Mouse (Mus musculus) erythroblast, adult 5-6 weeks (primary cell): Measurements from ENCODE around the gene Gm9045. TPM values are rescaled to one million over a fixed set of nuclear protein-coding genes. Genes with fewer than 3 reads are reported as not detected.
"Not testable (repeated sequence)": the region's sequence is repeated elsewhere in the genome, so short reads cannot be mapped to it uniquely, and the experiment has no call there.

ENCODE experiments used
- ATAC-seq: replicated peaks from 2 replicates; pipeline ENCODE4 v1.8.0; 2016; ENCODE audit warnings: moderate number of reproducible peaks, mild to moderate bottlenecking, moderate TSS enrichment, inconsistent platforms; ENCODE audit not compliant: poor library complexity, low FRiP score, severe bottlenecking
- total RNA-seq, 2 experiments: library from RNA; stranded (forward) in 1 of 2; stranded (reverse) in 1 of 2; fragments of 150-400 nt in 1 of 2; fragments of 200-764, 138-1000 nt in 1 of 2; gene quantifications; 2 replicates each; pipeline versions ENCODE4 v1.2.3 to v1.2.4; 2015 to 2017; ENCODE audit warnings: low replicate concordance in 2 of 2

The Gm9045 gene
- not detected in 2 replicates for total RNA-seq (2015; ENCODE audit: low replicate concordance)
- total RNA-seq (2017; ENCODE audit: low replicate concordance): 0.26 TPM in 1 of 2 replicates, not detected in the other

DNA sequence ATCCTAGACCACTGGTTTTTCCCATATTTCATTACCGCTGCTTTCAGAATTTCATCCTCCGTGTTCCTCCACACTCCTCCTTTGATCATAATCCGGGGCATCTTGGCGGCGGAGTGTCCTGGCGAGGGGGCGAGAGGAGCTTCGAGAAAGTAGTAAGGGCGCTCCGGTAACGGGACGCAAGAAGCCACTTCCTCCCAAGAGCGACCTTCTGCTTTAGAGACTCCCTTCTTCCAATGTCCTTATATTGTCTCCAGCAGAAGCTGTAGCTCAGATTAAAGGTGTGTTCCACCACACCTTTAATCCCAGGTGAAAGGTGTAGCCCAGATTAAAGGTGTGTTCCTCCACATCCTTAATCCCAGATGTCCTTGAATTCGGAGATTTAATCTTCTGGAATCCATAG lies at the start of gene Gm9045:
Gm9045 (minus strand) TSS at position 101 of the 400 bp plus-strand sequence.
- not testable (repeated sequence) for ATAC-seq

DNA sequence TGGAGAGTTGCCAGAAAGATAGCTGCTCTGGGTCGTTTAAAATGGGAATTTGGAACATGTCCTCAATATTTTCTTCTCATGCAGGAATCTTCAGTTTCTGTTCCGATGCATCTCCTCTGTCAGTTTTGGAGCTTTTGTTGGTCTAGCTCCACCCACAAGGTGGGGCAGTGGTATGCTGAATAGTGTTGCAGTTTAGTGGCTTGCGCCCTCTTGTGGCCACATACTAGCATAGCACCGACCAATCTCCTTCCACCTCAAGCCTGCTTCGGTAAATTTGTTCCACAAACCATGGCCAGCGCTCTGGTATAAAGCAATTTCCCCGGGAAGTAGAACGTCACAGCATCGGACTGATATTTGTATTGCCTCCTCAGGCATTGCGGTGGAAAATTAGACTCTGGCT lies 32.8 kb upstream of the Gm9045 start:
- ATAC-seq: no peak

DNA sequence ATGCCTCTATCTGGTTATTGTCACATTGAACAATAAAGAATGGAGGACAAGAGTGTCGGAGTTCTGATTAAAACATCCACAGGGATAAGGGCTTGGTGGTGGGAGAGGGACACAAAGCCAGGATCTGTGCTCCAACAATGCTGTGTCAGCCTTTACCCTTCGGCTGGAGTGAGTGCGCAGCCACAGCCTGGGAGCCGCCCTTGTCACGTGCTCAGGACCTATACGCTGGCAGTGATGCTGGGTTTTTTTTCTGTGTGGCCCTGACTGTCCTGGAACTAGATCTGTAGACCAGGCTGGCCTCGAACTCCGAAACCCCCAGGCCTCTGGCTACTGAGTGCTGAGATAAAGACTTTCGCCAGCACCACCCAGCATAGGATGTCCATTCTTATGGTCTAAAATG lies 31.9 kb upstream of the Gm9045 start:
- ATAC-seq: no peak

DNA sequence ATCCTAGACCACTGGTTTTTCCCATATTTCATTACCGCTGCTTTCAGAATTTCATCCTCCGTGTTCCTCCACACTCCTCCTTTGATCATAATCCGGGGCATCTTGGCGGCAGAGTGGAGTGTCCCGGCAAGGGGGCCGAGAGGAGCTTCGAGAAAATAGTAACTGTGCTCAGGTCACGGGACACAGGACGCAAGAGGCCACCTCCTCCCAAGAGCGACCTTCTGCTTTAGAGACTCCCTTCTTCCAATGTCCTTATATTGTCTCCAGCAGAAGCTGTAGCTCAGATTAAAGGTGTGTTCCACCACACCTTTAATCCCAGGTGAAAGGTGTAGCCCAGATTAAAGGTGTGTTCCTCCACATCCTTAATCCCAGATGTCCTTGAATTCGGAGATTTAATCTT lies 16.4 kb upstream of the Gm9045 start, which contains the start of gene Gm9049:
Gm9049 (minus strand) TSS at position 101 of the 400 bp plus-strand sequence.
- not testable (repeated sequence) for ATAC-seq

DNA sequence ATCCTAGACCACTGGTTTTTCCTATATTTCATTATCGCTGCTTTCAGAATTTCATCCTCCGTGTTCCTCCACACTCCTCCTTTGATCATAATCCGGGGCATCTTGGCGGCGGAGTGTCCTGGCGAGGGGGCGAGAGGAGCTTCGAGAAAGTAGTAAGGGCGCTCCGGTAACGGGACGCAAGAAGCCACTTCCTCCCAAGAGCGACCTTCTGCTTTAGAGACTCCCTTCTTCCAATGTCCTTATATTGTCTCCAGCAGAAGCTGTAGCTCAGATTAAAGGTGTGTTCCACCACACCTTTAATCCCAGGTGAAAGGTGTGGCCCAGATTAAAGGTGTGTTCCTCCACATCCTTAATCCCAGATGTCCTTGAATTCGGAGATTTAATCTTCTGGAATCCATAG lies 10.9 kb upstream of the Gm9045 start, which contains the start of gene Gm9048:
Gm9048 (minus strand) TSS at position 101 of the 400 bp plus-strand sequence.
- not testable (repeated sequence) for ATAC-seq

DNA sequence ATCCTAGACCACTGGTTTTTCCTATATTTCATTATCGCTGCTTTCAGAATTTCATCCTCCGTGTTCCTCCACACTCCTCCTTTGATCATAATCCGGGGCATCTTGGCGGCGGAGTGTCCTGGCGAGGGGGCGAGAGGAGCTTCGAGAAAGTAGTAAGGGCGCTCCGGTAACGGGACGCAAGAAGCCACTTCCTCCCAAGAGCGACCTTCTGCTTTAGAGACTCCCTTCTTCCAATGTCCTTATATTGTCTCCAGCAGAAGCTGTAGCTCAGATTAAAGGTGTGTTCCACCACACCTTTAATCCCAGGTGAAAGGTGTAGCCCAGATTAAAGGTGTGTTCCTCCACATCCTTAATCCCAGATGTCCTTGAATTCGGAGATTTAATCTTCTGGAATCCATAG lies 5.5 kb upstream of the Gm9045 start, which contains the start of gene Gm9046:
Gm9046 (minus strand) TSS at position 101 of the 400 bp plus-strand sequence.
- ATAC-seq: not testable (repeated sequence)

DNA sequence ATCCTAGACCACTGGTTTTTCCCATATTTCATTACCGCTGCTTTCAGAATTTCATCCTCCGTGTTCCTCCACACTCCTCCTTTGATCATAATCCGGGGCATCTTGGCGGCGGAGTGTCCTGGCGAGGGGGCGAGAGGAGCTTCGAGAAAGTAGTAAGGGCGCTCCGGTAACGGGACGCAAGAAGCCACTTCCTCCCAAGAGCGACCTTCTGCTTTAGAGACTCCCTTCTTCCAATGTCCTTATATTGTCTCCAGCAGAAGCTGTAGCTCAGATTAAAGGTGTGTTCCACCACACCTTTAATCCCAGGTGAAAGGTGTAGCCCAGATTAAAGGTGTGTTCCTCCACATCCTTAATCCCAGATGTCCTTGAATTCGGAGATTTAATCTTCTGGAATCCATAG lies 5.3 kb downstream of the Gm9045 start, which contains the start of gene Gm9044:
Gm9044 (minus strand) TSS at position 101 of the 400 bp plus-strand sequence.
- ATAC-seq: not testable (repeated sequence)

DNA sequence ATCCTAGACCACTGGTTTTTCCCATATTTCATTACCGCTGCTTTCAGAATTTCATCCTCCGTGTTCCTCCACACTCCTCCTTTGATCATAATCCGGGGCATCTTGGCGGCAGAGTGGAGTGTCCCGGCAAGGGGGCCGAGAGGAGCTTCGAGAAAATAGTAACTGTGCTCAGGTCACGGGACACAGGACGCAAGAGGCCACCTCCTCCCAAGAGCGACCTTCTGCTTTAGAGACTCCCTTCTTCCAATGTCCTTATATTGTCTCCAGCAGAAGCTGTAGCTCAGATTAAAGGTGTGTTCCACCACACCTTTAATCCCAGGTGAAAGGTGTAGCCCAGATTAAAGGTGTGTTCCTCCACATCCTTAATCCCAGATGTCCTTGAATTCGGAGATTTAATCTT lies 10.8 kb downstream of the Gm9045 start, which contains the start of gene Gm9040:
Gm9040 (minus strand) TSS at position 101 of the 400 bp plus-strand sequence.
- not testable (repeated sequence) for ATAC-seq

DNA sequence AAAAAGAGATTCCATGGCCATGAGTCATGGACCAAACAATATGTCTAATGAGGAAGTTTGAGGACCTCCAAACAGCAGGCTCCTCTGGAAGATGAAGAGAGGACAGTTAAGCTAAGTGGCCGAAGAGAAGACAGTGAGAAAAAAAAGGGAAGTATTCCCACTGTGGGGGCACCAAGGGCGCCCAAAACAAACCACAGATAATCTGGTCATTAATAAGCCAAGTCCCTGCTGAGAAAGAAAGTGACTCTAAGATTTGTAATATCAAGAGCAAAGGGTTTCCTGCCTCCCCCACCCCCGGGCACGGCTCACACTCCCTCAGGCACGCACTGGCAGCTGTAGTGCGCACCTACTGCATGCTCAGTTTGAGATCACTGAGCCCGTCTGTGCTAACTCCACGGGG lies 18.6 kb downstream of the Gm9045 start:
- ATAC-seq: no peak

DNA sequence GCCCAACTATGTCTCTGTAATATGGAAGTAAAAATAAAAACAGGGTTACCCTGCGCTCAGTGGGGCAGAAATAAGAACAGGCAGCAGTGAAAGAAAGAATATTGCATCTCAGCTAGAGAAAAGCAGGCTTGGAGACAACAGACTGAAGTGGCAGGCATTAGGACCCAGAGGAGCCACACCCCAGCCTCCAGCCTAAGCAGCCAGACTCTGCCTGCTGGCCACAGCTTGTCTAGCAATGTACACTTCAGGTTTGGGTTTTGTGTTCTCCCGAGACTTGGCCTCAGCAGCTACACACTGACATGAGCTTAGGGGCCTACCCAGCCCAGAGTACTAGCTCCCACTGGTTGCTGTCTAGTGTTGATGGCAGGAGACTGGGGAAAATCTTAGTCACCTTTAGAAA lies 35.5 kb downstream of the Gm9045 start:
- not testable (repeated sequence) for ATAC-seq

DNA sequence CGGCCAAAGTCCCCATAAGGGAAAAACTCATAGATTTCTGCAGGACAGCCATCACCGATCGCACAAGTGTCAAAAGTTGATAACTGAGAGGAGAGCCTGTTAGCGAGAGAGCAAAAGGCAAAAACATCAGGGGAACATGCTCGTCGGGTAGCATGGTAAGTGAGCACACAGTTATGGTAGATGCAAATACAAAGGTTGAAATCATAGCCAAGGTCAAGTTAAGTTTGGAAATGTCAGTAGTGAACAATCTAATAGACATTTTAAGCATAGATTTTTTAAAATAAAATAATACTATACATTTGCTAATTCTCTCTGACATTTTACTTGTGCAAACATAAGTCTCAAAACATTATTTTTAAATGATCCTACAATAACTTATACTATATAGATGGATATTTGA lies 42.7 kb downstream of the Gm9045 start, which contains the start of gene Iltifb:
Iltifb (minus strand) TSS at position 101 of the 400 bp plus-strand sequence.
- no peak for ATAC-seq

Other genes with a start within 250 kb of the Gm9045 start
- gene Mdm1, start 196.0 kb downstream of the Gm9045 start, total RNA-seq (2015; ENCODE audit: low replicate concordance): 2.1 and 14.8 TPM in 2 replicates
- 6.3 and 7.3 TPM in 2 replicates for gene Mdm1, start 196.0 kb downstream of the Gm9045 start, total RNA-seq (2017; ENCODE audit: low replicate concordance)
- not detected in 2 replicates for gene Il22, start 132.9 kb downstream of the Gm9045 start, total RNA-seq (2015; ENCODE audit: low replicate concordance)
- gene Il22, start 132.9 kb downstream of the Gm9045 start, total RNA-seq (2017; ENCODE audit: low replicate concordance): not detected in 2 replicates
- gene Gm32717, start 97.1 kb downstream of the Gm9045 start, total RNA-seq (2015; ENCODE audit: low replicate concordance): not detected in 2 replicates
- 0.28 TPM in 1 of 2 replicates, not detected in the other for gene Gm32717, start 97.1 kb downstream of the Gm9045 start, total RNA-seq (2017; ENCODE audit: low replicate concordance)
- gene Gm32802, start 79.1 kb downstream of the Gm9045 start, total RNA-seq (2015; ENCODE audit: low replicate concordance): not detected in 2 replicates
- 0.28 TPM in 1 of 2 replicates, not detected in the other for gene Gm32802, start 79.1 kb downstream of the Gm9045 start, total RNA-seq (2017; ENCODE audit: low replicate concordance)
- not detected in 2 replicates for gene Iltifb, start 42.8 kb downstream of the Gm9045 start, total RNA-seq (2015; ENCODE audit: low replicate concordance)
- not detected in 2 replicates for gene Iltifb, start 42.8 kb downstream of the Gm9045 start, total RNA-seq (2017; ENCODE audit: low replicate concordance)
- not detected in 2 replicates for gene Gm9040, start 10.9 kb downstream of the Gm9045 start, total RNA-seq (2015; ENCODE audit: low replicate concordance)
- 0.17 TPM in 1 of 2 replicates, not detected in the other for gene Gm9040, start 10.9 kb downstream of the Gm9045 start, total RNA-seq (2017; ENCODE audit: low replicate concordance)
- not detected in 2 replicates for gene Gm9044, start 5.4 kb downstream of the Gm9045 start, total RNA-seq (2015; ENCODE audit: low replicate concordance)
- 0.17 TPM in 1 of 2 replicates, not detected in the other for gene Gm9044, start 5.4 kb downstream of the Gm9045 start, total RNA-seq (2017; ENCODE audit: low replicate concordance)
- not detected in 2 replicates for gene Gm9046, start 5.4 kb upstream of the Gm9045 start, total RNA-seq (2015; ENCODE audit: low replicate concordance)
- not detected in 2 replicates for gene Gm9046, start 5.4 kb upstream of the Gm9045 start, total RNA-seq (2017; ENCODE audit: low replicate concordance)
- gene Gm9048, start 10.8 kb upstream of the Gm9045 start, total RNA-seq (2015; ENCODE audit: low replicate concordance): not detected in 2 replicates
- gene Gm9048, start 10.8 kb upstream of the Gm9045 start, total RNA-seq (2017; ENCODE audit: low replicate concordance): not detected in 2 replicates
- gene Gm9049, start 16.3 kb upstream of the Gm9045 start, total RNA-seq (2015; ENCODE audit: low replicate concordance): not detected in 2 replicates
- gene Gm9049, start 16.3 kb upstream of the Gm9045 start, total RNA-seq (2017; ENCODE audit: low replicate concordance): 0.26 TPM in 1 of 2 replicates, not detected in the other
- gene Ifng, start 103.2 kb upstream of the Gm9045 start, total RNA-seq (2015; ENCODE audit: low replicate concordance): not detected in 2 replicates
- gene Ifng, start 103.2 kb upstream of the Gm9045 start, total RNA-seq (2017; ENCODE audit: low replicate concordance): not detected in 2 replicates